Mouse (Mus musculus) frontal cortex, postnatal 10 days (tissue): ENCODE measurements around the gene Pard3.

Experiments
- DNase-seq, 2 experiments: peaks; one replicate each; pipeline ENCODE4 v3.0.0; 2022; ENCODE audit warnings: low spot score in 2 of 2, mixed read lengths in 1 of 2

Pard3 gene

GRCm38 (mm10) chr8:127431236-127431635 lies 367.5 kb downstream of the Pard3 start:
- no peak for DNase-seq

- DNase-seq = no peak
Measured at GRCm38 (mm10) chr8:127435975-127436374, 372.3 kb downstream of the Pard3 start.

- no peak for DNase-seq
Measured at GRCm38 (mm10) chr8:127437613-127438235, 374.0 kb downstream of the Pard3 start.

- DNase-seq = peak in 1 of 2 experiments; percentile 34
Measured at GRCm38 (mm10) chr8:127438625-127439391, 375.1 kb downstream of the Pard3 start.

- no peak for DNase-seq
Measured at GRCm38 (mm10) chr8:127439392-127440160, 375.9 kb downstream of the Pard3 start.

GRCm38 (mm10) chr8:127440161-127440833 lies 376.6 kb downstream of the Pard3 start:
- no peak for DNase-seq

- DNase-seq = no peak
Measured at GRCm38 (mm10) chr8:127440834-127441485, 377.3 kb downstream of the Pard3 start.

- no peak for DNase-seq
Measured at GRCm38 (mm10) chr8:127447401-127447800, 383.7 kb downstream of the Pard3 start.

GRCm38 (mm10) chr8:127449066-127449840 lies 385.6 kb downstream of the Pard3 start:
- DNase-seq = no peak

- DNase-seq = no peak
Measured at GRCm38 (mm10) chr8:127450954-127451668, 387.4 kb downstream of the Pard3 start.

- no peak for DNase-seq
Measured at GRCm38 (mm10) chr8:127452364-127452763, 388.7 kb downstream of the Pard3 start.

GRCm38 (mm10) chr8:127457901-127458300 lies 394.2 kb downstream of the Pard3 start:
- DNase-seq = no peak

- DNase-seq = no peak
Measured at GRCm38 (mm10) chr8:127461173-127461572, 397.5 kb downstream of the Pard3 start.

- no peak for DNase-seq
Measured at GRCm38 (mm10) chr8:127462378-127462935, 398.8 kb downstream of the Pard3 start.

GRCm38 (mm10) chr8:127464300-127464699 lies 400.6 kb downstream of the Pard3 start:
- no peak for DNase-seq

GRCm38 (mm10) chr8:127472204-127472603 lies 408.5 kb downstream of the Pard3 start:
- no peak for DNase-seq

GRCm38 (mm10) chr8:127480003-127480402 lies 416.3 kb downstream of the Pard3 start:
- DNase-seq = no peak

GRCm38 (mm10) chr8:127485618-127486017 lies 421.9 kb downstream of the Pard3 start:
- no peak for DNase-seq

- DNase-seq = no peak
Measured at GRCm38 (mm10) chr8:127491963-127492362, 428.3 kb downstream of the Pard3 start.
